Mouse (Mus musculus) MEL (cell line): ENCODE measurements around the gene D630003M21Rik. TPM values are rescaled to one million over a fixed set of nuclear protein-coding genes. Genes with fewer than 3 reads are reported as not detected.

Experiments used
- polyA plus RNA-seq, 2 experiments: library from polyadenylated mRNA; stranded (reverse) in 1 of 2; unstranded in 1 of 2; fragments of >175 nt in 1 of 2; fragments of >200 nt in 1 of 2; gene quantifications; 2 replicates each; pipeline versions ENCODE4 v1.2.1 to v1.2.4; 2012; ENCODE audit warnings: low replicate concordance in 2 of 2, low read depth in 1 of 2; ENCODE audit not compliant: insufficient read length in 2 of 2, insufficient read depth in 1 of 2, missing spikeins in 1 of 2
- total RNA-seq: library from RNA; depleted of rRNA; stranded (reverse); fragments of 300-350 nt; gene quantifications from 2 replicates; pipeline ENCODE4 v1.2.3, GENCODE M21; 2012; rRNA removed

Gene D630003M21Rik
- total and polyA plus RNA-seq, 3 experiments: 0.10 TPM; not detected in 2

Other genes with a start within 250 kb of the D630003M21Rik start
- gene Tti1, start 200.8 kb downstream of the D630003M21Rik start, total RNA-seq: 18.2 and 19.3 TPM in 2 replicates
- gene Tti1, start 200.8 kb downstream of the D630003M21Rik start, polyA plus RNA-seq: 10 to 100 TPM in 1 of 2 experiments, not detected in 1; 26.5 TPM
- gene Rprd1b, start 200.7 kb downstream of the D630003M21Rik start, total RNA-seq: 13.5 and 14.2 TPM in 2 replicates
- 10 to 100 TPM in 1 of 2 experiments, not detected in 1; 35.1 TPM for gene Rprd1b, start 200.7 kb downstream of the D630003M21Rik start, polyA plus RNA-seq
- 6.1 and 11.0 TPM in 2 replicates for gene Tgm2, start 82.8 kb downstream of the D630003M21Rik start, total RNA-seq
- 1 to 10 TPM in 1 of 2 experiments, not detected in 1; 7.7 TPM for gene Tgm2, start 82.8 kb downstream of the D630003M21Rik start, polyA plus RNA-seq
- gene Bpi, start 28.9 kb upstream of the D630003M21Rik start, total RNA-seq: not detected in 2 replicates
- gene Bpi, start 28.9 kb upstream of the D630003M21Rik start, polyA plus RNA-seq: under 1 TPM in 1 of 2 experiments, not detected in 1; 0.10 TPM
- gene Lbp, start 77.3 kb upstream of the D630003M21Rik start, total RNA-seq: not detected in 2 replicates
- gene Lbp, start 77.3 kb upstream of the D630003M21Rik start, polyA plus RNA-seq: not detected
- not detected in 2 replicates for gene Snhg11, start 146.4 kb upstream of the D630003M21Rik start, total RNA-seq
- gene Snhg11, start 146.4 kb upstream of the D630003M21Rik start, polyA plus RNA-seq: under 1 TPM in 1 of 2 experiments, not detected in 1; 0.06 TPM
- 15.0 and 15.6 TPM in 2 replicates for gene Ralgapb, start 180.6 kb upstream of the D630003M21Rik start, total RNA-seq
- gene Ralgapb, start 180.6 kb upstream of the D630003M21Rik start, polyA plus RNA-seq: 100 to 1,000 TPM in 1 of 2 experiments, 10 to 100 TPM in 1; 20.7 to 122 TPM